Mouse (Mus musculus) hematopoietic stem cell, adult 5-6 weeks (primary cell): ENCODE measurements around the gene Fbh1. TPM values are rescaled to one million over a fixed set of nuclear protein-coding genes. Genes with fewer than 3 reads are reported as not detected.

Experiments used
- ATAC-seq, 2 experiments: fragments of 125-278 bp in 1 of 2; replicated peaks in 1 of 2; 2 replicates each; pipeline ENCODE4 v1.8.0; 2016 to 2017; ENCODE audit warnings: inconsistent platforms in 2 of 2, mild to moderate bottlenecking in 2 of 2, moderate number of reproducible peaks in 2 of 2, low read depth in 1 of 2, moderate TSS enrichment in 1 of 2; ENCODE audit not compliant: low FRiP score in 2 of 2, poor library complexity in 2 of 2, severe bottlenecking in 2 of 2, insufficient read depth in 1 of 2, low TSS enrichment in 1 of 2
- total RNA-seq: library from RNA; stranded (forward); fragments of 172-1452, 232-1000 nt; gene quantifications from 2 replicates; pipeline ENCODE4 v1.2.3, GENCODE M21; 2017

Gene Fbh1
- total RNA-seq, 1 experiment from 2014 or later = 115 TPM

DNA sequence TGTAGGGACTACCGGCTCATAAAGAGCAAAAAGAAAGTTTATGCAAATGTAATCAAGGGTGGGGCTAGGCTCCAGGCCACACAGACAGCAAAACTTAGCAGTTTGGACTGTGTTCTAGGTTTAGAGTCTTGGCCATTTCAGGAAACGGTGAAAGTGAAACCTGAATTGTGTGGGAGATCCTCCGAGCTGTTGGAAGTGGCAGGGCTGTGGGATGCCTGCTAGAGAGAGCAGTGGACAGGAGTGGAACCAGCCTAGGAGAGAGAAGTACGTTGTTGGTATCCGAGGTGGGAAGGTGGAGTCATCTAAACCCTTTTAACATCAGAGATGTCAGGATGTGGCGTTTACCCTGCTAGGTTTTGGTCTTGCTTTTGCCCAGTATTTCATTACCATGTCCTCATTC is 41.5 kb downstream of the Fbh1 start:
- no peak for ATAC-seq

DNA sequence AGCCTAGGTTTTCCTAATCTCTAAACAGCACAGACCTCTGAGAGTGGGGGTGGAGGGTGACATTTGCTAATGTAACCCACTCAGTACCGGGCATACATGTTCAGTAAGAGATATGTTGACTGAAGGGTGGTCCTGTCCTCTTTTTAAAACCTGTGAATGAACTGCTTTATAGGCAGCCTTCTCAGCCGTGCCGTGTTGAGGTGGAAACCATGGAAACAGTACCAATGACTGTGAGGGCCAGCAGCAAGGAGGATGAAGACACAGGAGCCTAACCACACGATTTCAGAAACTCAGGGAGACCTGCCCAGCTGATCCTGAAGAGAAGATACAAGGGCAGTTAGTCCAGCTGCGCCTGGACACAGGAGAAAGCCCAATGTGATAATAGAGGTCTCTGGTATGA is 44.4 kb downstream of the Fbh1 start:
- ATAC-seq = no peak

DNA sequence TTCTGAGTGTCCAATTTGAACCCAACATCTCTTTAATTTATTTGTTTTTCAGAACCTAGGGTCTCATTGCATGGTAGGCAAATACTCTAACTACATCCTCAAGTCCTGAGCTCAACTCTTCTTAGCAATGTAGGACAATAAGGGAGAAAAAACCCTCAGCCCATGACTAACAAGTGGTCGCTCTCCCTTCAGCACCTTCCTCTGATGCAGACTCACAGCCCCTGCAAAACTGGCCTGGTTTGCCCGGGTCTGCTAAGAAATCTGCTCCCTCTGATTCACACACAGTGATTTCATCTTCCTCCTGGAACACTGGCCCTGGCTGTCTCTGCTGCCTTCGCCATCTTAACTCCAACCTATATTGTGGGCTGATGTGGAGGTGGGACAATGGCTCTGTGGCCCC is 48.3 kb downstream of the Fbh1 start:
- no peak for ATAC-seq

DNA sequence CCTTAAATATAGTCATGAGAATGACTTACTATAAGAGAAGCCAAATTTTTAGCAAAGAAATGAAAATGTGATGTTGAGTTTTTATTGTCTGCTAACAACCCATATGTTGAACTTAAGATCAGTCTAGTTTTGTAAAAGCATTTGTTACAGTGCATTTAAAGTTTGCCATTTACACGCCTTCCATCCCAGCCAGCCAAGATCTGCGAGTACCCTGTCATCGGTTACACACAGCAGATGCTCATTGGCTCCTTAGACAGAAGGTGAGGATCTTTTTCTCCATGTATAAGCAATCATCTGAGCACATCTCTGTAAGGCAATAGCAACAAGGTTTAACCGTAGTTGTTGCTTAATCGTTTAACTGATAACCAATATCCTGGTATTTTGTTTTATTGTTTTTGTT is 49.8 kb downstream of the Fbh1 start:
- no peak for ATAC-seq

DNA sequence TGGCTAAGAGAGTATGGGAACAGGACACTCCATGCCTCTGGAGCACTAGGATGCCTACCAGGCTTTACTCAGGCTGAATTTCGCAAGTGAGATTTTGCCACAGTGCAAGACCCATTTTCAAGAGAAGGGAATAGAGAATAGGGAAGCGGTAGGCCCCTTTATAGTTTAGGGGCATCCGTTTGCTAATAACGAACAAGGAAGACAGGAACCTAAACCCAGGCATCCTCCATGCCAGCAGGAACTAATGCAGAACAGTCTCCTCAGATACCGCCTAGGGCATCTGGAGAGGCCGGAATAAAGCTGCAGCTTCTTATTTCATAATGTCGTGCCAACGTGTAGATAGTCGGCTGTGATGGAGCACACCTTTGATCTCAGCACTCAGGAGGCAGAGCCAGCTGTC is 54.8 kb downstream of the Fbh1 start:
- ATAC-seq = no peak

DNA sequence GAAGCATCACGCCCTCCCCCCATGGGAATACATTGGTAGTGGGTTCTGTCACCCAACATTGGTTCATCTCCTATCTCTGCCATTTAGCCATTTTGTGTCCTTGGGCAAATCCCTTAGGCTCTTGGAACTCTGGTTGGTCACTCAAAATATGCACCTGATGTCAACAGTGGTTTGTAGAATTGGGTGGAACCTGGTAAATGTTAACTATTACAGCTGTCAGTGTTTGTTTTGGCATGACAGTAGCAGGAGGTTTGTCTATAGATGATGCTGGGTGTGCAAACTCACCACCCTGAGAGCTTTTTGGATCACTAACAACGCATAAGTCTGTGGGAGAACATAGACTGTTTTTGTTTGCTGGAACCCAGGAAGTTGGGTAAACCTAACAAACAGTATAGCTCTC is 58.8 kb downstream of the Fbh1 start:
- ATAC-seq = no peak

DNA sequence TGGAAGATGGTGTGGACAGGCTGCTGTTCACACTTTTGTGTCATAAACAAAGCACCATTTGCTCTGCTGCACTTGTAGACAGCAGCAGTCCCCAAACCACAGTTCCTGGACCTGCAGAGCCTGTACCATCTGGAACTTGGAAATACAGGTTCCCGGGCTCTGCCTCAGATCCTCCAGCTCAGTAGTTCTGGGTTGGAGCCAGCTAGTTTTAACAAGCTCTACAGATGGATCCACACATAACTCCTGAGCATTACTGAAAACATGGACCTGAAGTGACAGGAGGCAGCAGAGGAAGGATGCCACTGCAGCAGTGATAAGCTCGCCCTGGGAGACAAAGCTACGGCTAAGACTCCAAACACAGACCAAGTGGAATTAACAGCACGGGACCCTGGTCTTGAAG is 62.8 kb downstream of the Fbh1 start:
- ATAC-seq = no peak

DNA sequence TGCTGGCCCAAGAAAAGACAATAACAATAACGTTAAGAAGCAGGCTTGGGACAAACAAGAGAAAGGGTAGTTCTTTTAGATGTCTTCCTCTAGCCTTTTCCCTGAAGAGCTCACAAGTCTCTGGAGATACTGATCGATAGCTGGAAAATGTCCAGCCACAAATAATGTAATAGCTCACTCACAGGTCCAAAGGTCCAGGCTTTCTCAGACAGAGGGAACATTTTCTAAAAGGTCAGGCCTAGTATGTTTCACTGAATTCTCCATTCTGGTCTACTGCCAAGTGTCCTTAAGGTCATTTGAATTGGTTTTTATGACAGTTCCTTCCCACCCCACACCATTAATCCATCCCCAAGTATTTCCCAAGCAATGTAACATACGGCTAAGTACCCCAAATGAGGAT is 64.4 kb downstream of the Fbh1 start:
- no peak for ATAC-seq

DNA sequence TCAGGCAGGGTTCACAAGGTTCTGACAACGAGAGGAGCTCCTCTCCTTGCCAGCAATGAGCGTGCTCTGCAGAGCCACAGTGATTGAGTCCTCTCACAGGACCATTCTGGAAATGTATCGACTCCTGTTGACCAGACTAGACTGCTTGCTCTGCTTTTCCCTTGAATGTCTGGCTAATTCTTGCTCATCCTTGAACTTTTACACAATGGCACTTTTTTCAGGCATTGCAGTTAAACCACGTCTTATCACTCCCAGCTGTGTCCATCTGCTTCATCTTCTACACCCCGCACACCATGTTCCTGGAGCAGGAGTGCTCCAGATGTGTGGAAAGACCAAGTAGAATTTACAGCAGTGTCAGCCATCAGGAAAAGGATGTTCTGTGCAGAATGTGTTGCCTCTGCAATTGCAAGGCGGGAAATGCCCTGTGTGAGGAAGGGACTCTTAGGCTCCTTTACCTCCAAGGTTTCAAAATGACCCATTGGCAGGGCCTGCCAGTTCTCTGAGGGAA is 64.8 kb downstream of the Fbh1 start:
- no peak for ATAC-seq

DNA sequence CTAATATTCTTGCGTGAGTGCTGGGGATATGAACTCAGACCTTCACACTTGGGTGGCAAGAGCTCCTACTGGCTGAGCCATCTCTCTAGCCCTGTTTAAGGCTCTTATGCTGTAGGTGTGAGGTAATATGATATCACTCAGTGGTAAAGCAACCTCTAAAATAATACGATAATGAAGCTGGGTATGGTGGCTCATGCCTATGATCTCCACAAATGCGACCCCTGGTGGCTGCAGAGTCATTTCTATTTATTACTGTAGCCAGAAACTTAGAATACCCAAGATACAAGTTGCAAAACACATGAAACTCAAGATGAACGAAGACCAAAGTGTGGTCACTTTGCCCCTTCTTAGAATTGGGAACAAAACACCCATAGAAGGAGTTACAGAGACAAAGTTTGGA is 67.3 kb downstream of the Fbh1 start:
- ATAC-seq = peak in 1 of 2 experiments; percentile 25; a peak in 1 of 4 replicates

DNA sequence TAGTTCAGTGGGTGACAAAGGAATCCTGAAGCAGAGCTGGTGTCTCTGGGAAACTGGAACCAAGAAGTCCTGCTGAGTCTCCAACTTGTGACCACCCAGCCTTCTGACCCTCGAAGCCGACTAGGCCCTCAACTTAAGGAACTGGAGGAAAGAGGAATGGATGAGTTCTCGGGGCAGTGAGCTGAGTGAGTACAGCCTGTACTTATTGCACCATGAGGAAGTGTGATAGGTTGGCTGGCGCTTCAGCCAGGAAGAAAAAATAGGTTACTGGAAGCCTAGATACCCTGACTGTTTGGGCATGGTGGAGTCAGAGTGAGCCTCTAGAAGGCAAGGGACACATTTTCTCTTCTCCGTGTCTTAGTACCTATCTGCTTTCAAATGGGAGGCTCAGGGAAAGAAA is 68.8 kb downstream of the Fbh1 start:
- ATAC-seq = peak in 1 of 2 experiments; percentile 14; a peak in 1 of 4 replicates

DNA sequence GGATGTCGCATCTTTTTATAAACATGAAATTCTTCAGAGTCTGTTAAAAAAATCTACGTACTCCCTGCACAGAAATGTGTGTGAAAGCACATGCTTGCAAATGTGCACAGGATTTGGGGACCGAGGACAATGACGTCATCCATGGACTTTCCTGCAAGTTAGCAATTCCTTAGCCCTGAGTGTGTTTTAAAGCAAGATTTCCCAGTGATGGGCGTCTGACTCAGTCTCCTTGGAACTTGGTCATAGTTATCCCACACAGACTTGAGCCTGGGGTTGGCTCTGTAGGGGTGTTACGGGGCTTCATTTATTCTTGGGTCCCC is 70.7 kb downstream of the Fbh1 start:
- ATAC-seq = no peak

DNA sequence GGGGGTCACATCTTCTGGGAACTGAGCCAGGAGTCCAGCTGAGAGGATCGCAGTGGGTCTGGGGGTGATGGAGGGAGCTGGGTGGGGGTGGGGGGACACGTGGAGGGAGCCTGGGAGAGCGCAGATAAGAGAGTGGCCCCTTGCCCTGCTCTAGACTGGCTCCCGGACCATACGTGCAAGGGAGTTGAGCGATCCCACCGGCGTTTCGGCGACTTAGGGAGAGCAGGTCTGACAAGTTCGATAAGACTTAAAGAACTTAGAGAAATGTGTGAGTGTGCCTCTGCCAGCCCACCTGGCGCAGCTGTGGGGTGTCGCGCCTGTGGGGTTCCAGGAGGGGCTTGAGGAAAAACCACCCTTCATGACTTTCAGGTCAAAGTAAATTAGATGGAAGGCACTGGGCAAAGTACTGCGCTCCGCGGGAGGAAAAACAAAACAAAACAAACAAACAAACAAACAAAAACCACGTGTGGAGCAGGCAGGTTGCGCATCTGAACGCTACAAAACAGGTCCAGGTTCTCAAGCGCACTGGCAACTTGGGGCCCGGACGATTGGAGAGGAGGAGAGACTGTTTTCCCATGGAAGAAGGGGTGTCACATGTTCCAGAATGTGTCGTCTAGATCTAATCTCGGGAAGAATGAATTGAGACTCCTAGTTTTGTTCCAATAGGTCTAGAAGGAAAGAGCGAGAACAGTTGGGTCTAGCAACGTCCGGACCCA is 71.2 kb downstream of the Fbh1 start:
- ATAC-seq = 0 out of 4 replicates have a peak, but pooled peaks of 1 of the 2 experiments have one; percentile 10

DNA sequence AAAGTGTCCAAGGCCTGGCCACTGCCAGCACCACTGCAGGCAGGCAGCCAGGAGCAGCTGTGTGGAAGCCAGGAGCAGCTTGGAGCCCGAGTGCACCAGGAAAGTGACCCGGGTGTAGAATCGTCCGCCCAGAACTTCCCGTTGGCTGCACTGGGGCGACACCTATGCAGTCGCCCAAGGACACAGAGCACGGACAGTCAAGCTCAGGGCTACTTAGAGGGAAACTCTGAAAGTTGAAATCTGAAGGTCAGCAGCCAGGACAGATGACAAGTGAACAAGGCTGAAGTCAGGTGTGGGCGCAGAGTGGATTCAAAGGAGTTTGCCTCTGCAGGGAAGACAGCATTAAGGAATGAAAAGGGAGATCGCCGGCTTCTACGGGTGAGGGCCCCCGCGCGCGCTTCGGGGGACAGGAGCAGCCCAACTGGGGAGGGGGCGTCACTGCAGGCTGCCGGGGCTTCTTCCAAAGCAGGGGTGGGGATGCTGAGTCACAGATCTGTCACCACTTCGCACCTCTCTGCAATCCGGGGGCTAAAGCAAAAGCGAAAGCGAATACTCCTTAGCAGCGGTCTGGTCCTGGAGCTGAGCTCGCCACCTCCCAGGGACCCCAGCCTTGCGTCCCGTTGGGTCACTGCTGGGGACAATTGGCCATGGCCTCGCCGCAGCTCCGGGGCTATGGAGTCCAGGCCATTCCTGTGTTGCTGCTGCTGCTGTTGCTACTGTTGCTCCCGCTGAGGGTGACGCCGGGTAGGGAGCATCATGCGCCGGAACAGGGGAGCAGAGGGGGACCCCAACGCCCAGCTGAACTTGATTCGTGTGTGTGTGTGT is 72.0 kb downstream of the Fbh1 start, which contains the start of gene Il15ra:
TSS of gene Il15ra (plus strand) at position 90 of the 825 bp plus-strand sequence.
- peak; percentile 84 to 86 for ATAC-seq

DNA sequence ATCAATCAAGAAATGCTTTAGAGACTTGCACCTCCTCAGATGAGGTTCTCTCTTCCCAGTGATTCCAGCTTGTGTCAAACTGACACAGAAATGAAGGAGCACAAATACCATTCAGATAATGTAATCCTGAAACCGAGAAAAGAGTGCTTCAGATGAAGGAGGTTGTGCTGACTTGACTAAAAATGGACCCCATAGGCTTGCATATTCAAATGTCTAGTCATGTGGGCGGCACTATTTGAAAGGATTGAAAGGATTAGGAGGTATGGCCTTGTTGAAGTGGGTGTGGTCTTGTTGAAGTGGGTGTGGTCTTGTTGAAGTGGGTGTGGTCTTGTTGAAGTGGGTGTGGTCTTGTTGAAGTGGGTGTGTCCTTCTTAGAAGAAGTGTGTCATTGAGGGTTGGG is 77.5 kb downstream of the Fbh1 start:
- ATAC-seq = no peak

DNA sequence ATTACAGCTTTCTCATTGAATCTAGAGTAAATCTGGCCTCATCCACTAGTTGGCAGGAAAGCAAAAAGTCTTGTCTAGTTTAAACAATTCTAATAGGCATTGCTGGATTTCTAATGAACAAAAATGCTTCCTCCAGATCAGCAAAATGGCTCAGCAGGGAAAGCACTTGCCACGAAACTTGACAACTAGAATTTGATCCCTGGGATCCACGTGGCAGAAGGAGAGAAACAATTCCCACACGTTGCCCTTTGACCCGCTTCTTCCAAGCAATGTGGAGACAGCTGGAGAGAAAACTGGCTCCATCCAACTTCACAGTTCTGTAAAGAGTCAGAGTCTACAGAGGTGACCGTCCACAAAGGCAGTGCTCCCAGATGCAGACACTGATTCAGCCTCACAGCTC is 78.4 kb downstream of the Fbh1 start:
- no peak for ATAC-seq

DNA sequence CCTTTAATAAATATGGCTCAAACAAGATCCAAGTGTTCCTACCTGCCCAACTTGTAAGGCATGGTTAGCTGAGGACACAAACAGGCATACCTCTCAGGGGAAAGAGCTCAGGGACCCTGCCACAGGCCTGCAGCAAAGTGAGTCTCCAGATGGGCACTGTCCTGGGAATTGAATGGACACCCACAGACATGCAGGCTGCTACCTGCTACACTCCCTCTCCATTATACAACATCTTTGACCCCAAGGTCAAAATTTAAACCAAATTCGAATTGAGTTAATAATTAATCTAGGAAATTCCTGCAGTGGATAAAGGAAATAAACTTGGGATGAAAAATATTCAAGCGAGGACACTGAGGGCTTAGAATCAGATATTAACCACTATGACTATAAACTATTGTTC is 81.5 kb downstream of the Fbh1 start:
- no peak for ATAC-seq

DNA sequence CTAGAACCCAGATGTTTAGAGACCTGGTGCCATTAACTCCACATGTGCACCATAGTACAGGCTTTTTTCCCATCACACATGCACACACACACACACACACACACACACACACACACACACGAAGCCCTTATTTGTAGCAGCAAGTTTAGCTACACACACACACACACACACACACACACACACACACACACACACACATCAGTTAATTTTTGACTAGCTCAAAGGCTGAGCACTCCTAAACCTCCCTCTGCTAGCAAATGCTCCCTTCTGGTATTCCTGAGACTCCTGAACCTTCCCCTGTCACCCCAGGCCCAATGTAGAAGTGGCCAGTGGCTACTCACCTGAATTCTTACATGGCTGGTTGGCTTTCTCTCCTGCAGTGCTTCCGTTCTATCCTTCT is 83.3 kb downstream of the Fbh1 start:
- no peak for ATAC-seq

DNA sequence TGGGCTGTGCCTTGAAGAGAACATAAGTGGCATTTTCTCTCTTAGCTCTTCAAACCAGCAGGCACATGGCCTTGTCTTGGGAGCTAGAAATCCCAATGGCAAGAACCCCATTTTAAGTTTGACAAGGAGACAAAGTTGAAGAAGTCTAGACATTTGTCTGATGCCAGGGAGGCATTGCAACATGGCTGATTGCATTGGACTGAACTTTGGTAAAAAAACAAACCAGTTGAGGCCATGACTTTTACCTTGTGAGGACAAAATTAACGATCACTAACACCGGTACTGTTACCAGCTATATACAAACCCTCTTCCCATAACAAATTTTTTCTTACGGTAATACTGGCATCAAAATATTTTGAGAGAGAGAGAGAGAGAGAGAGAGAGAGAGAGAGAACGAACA is 84.0 kb downstream of the Fbh1 start:
- no peak for ATAC-seq
